Mouse (Mus musculus) liver, embryonic 16.5 days (tissue): ENCODE measurements around the gene Polr3c. TPM values are rescaled to one million over a fixed set of nuclear protein-coding genes. Genes with fewer than 3 reads are reported as not detected.
"Not testable (repeated sequence)": the region's sequence is repeated elsewhere in the genome, so short reads cannot be mapped to it uniquely, and the experiment has no call there.

Experiments
- ATAC-seq: fragments of 200-750 bp; cut with Nextera tagmentation; 2 replicates; pipeline ENCODE4 v1.8.0; 2017; ENCODE audit warnings: low read depth, mild to moderate bottlenecking, moderate number of reproducible peaks, moderate library complexity
- H3K27ac ChIP-seq: fragments of 300-500 bp; sonication (generic); 2 replicates; pipeline ENCODE4 v1.5.1; 2014; ENCODE audit warnings: mild to moderate bottlenecking, low read length
- H3K27me3 ChIP-seq: fragments of 300-500 bp; sonication (generic); 2 replicates; pipeline ENCODE4 v1.6.1; 2014; ENCODE audit warnings: low read depth, low read length, mixed read lengths; ENCODE audit not compliant: control insufficient read depth, insufficient read depth
- H3K36me3 ChIP-seq: fragments of 300-500 bp; sonication (generic); 2 replicates; pipeline ENCODE4 v1.6.1; 2014; ENCODE audit warnings: mild to moderate bottlenecking; ENCODE audit not compliant: control insufficient read depth, insufficient read depth
- H3K4me1 ChIP-seq: fragments of 300-500 bp; sonication (generic); 2 replicates; pipeline ENCODE4 v1.6.1; 2014; ENCODE audit warnings: low read depth, low read length, mixed read lengths; ENCODE audit not compliant: control insufficient read depth
- H3K4me2 ChIP-seq: fragments of 300-500 bp; sonication (generic); 2 replicates; pipeline ENCODE4 v1.6.1; 2014; ENCODE audit warnings: low read depth, low read length, mixed read lengths
- H3K4me3 ChIP-seq: fragments of 300-500 bp; sonication (generic); 2 replicates; pipeline ENCODE4 v1.5.1; 2014; ENCODE audit warnings: low read depth, mild to moderate bottlenecking, low read length
- H3K9ac ChIP-seq: fragments of 300-500 bp; sonication (generic); 2 replicates; pipeline ENCODE4 v1.6.1; 2014; ENCODE audit warnings: low read depth, low read length
- H3K9me3 ChIP-seq: fragments of 300-500 bp; sonication (generic); replicated peaks from 2 replicates; pipeline ENCODE4 v1.6.1; 2016; ENCODE audit warnings: low read length; ENCODE audit not compliant: control insufficient read depth
- WGBS: fragments of 180-500 bp; shearing (Covaris S2); extraction: QIAGEN DNeasy Blood & Tissue Kit; methylation state at CpG from one replicate; pipeline ENCODE4 v1.1.7; 2014; ENCODE audit not compliant: insufficient replicate concordance; 5-methylcytosine and 5-hydroxymethylcytosine counted together
- polyA plus RNA-seq: library from polyadenylated mRNA; unstranded; fragments of >200 nt; fragmentation: Nextera tagmentation; extraction: Ambion mirVana; gene quantifications from 2 replicates; pipeline ENCODE4 v1.2.1, GENCODE M21; 2015

The Polr3c gene
- polyA plus RNA-seq, 1 experiment from 2014 or later = 19.4 TPM

- H3K36me3 ChIP-seq = no peaks in the 10 kb centered on the region
- ATAC-seq = no peak
- H3K9ac ChIP-seq = no peak overlapping the region
- H3K4me1 ChIP-seq = no peaks in the 10 kb centered on the region
- no peaks in the 10 kb centered on the region for H3K27me3 ChIP-seq
- 85% methylated on average over 3 of the region's 3 CpGs for WGBS
- no peaks in the 10 kb centered on the region for H3K9me3 ChIP-seq
- H3K4me2 ChIP-seq = no peak overlapping the region
- H3K4me3 ChIP-seq = no peak overlapping the region
- H3K27ac ChIP-seq = no peak overlapping the region
These were observed 16.9 kb upstream of the Polr3c start for GRCm38 (mm10) chr3:96744348-96744747.

GRCm38 (mm10) chr3:96740279-96740678, 12.9 kb upstream of the Polr3c start:
- H3K27ac ChIP-seq, H3K4me1 ChIP-seq, ATAC-seq, H3K9ac ChIP-seq, H3K27me3 ChIP-seq, H3K36me3 ChIP-seq, H3K4me3 ChIP-seq, H3K9me3 ChIP-seq, H3K4me2 ChIP-seq: not testable (repeated sequence)

DNA sequence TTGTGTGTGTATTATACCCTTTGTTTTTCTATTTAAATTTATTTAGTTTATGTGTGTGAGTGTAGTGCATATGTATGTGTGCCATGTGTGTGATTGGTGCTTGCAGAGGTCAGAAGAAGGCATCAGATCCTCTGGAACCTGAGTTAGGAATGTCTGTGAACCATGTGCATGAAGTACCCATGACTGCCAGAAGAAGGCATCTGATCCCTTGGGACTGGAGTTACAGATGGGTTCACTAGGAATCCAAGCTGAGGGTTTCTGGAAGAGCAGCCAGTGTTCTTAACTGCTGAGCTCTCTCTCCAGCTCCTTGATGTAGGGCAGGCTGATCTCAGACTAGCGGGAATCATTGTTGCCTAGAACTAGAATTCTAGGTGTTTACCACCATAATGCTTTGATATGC, 10.6 kb upstream of the Polr3c start:
- Histone ChIP-seq H3K4me1 (peaks cover 5% of the 10 kb centered on the region), H3K27ac (no peak overlapping the region), H3K4me2 (no peak overlapping the region), H3K27me3 (no peaks in the 10 kb centered on the region), H3K36me3 (no peaks in the 10 kb centered on the region), H3K4me3 (no peak overlapping the region), H3K9ac (no peak overlapping the region), H3K9me3 (no peaks in the 10 kb centered on the region)
- WGBS = 63% methylated on average over 1 of the region's 1 CpGs
- no peak for ATAC-seq

DNA sequence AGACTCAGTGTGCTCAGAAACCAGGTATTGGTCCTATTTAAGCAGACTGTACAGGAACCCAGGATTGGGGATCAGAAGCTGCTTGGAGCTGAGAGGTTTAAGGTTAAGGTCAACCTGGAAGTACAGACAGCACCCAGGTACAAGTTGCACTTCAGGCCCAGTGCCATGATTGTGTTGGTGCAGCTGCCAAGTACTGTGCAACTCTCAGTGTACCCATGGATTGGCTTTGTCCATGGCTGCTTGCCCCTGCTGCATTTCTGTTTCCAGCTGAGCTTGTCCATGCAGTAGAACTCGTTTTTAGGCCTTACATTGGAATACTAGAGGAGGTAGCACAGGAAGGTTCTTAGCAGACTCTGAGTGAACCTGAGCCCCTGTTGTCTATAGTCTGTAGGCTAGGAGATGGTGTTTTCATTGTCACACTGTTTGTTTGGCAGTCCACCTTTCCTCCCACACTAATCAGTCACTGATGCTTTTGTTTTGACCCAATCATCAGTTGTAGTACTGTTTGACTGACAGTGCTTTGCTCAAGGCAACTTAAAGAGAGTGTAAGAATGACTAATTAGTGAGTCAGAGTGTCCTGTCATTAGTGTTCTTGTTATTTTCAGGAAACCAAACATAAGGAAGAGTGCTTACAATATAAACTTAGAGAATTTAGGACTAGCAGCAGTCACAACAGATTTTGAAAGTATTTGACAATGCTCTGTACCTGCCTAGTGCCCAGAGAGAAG, 9.7 kb upstream of the Polr3c start:
- H3K36me3 ChIP-seq = no peaks in the 10 kb centered on the region
- ATAC-seq = no peak
- H3K27ac ChIP-seq = no peak overlapping the region
- no peak overlapping the region for H3K9ac ChIP-seq
- H3K4me2 ChIP-seq = no peak overlapping the region
- H3K9me3 ChIP-seq = no peaks in the 10 kb centered on the region
- no peaks in the 10 kb centered on the region for H3K27me3 ChIP-seq
- no peak overlapping the region for H3K4me3 ChIP-seq
- WGBS = 25% methylated on average over 1 of the region's 1 CpGs
- H3K4me1 ChIP-seq = peaks cover 5% of the 10 kb centered on the region

DNA sequence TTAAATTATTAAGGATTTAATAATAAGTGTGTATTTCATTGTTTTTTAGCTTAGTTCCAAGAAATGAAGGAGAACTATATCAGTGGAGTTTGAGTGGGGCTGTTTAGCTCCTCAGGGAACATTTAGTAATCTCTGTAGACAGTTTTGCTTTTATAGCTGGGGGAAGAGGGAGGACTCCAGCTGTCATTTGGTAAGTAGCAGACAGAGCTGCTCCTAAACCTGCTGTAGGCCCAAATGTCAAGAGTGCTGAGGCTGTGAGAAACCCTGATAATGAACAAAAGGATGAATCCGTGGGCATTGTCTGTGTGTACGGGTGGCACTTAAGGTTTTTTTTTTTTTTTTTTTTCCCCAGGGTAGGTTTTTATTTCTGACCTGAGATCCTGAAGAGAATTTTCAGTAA, 7.8 kb upstream of the Polr3c start:
- ATAC-seq = no peak
- no peaks in the 10 kb centered on the region for H3K36me3 ChIP-seq
- 75% methylated on average over 2 of the region's 2 CpGs for WGBS
- no peak overlapping the region for H3K4me3 ChIP-seq
- H3K4me1 ChIP-seq = peaks cover 5% of the 10 kb centered on the region
- no peak overlapping the region for H3K27ac ChIP-seq
- H3K9me3 ChIP-seq = no peaks in the 10 kb centered on the region
- no peaks in the 10 kb centered on the region for H3K27me3 ChIP-seq
- H3K9ac ChIP-seq = no peak overlapping the region
- no peak overlapping the region for H3K4me2 ChIP-seq

GRCm38 (mm10) chr3:96733984-96734383, 6.6 kb upstream of the Polr3c start:
- WGBS = 97% methylated on average over 1 of the region's 1 CpGs
- no peak overlapping the region for H3K4me2 ChIP-seq
- no peaks in the 10 kb centered on the region for H3K9me3 ChIP-seq
- H3K9ac ChIP-seq = no peak overlapping the region
- no peak overlapping the region for H3K4me3 ChIP-seq
- H3K27me3 ChIP-seq = no peaks in the 10 kb centered on the region
- no peak overlapping the region for H3K27ac ChIP-seq
- ATAC-seq = no peak
- no peaks in the 10 kb centered on the region for H3K36me3 ChIP-seq
- peaks cover 9% of the 10 kb centered on the region for H3K4me1 ChIP-seq

DNA sequence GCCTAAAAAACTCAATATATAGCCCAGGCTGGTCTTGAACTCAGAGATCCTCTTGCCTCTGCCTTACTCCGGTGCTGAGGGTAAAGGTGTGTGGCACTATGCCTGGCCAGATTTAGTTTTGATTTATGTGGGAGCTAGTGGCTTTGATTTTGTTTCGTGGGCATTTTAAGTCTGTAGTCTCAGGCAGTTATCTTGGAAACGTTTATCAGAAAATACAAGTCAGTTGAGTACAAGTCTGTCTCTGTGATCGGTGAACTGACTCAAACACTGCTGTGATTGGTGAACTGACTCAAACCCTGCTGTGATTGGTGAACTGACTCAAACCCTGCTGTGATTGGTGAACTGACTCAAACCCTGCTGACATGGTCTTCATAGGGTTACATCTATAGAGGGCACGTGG, 3.4 kb upstream of the Polr3c start:
- Histone ChIP-seq H3K4me3 (no peak overlapping the region), H3K9me3 (no peaks in the 10 kb centered on the region), H3K4me1 (peaks cover 20% of the 10 kb centered on the region), H3K9ac (no peak overlapping the region), H3K4me2 (no peak overlapping the region), H3K36me3 (no peaks in the 10 kb centered on the region), H3K27ac (no peak overlapping the region), H3K27me3 (no peaks in the 10 kb centered on the region)
- no peak for ATAC-seq
- WGBS = 39% methylated on average over 5 of the region's 5 CpGs

GRCm38 (mm10) chr3:96729403-96729784, 2.0 kb upstream of the Polr3c start:
- ATAC-seq = no peak
- Histone ChIP-seq H3K9me3 (no peaks in the 10 kb centered on the region), H3K4me1 (peaks cover 18% of the 10 kb centered on the region), H3K27ac (no peak overlapping the region), H3K4me3 (no peak overlapping the region), H3K9ac (no peak overlapping the region), H3K27me3 (no peaks in the 10 kb centered on the region), H3K4me2 (no peak overlapping the region; the same call in none of the 2 replicates), H3K36me3 (no peaks in the 10 kb centered on the region)
- 42% methylated on average over 3 of the region's 3 CpGs for WGBS

GRCm38 (mm10) chr3:96728634-96729402, 1.4 kb upstream of the Polr3c start:
- Histone ChIP-seq H3K4me3 (peak overlapping the region; percentile 95), H3K9ac (peak overlapping the region; percentile 94), H3K4me1 (peaks cover 15% of the 10 kb centered on the region), H3K36me3 (no peaks in the 10 kb centered on the region), H3K27ac (peak overlapping the region; percentile 93), H3K9me3 (no peaks in the 10 kb centered on the region), H3K27me3 (no peaks in the 10 kb centered on the region), H3K4me2 (peak overlapping the region; percentile 80)
- ATAC-seq = no peak
- 54% methylated on average over 7 of the region's 7 CpGs for WGBS
